Mouse (Mus musculus) intestine, embryonic 15.5 days (tissue): ENCODE measurements around the gene Lrriq4. TPM values are rescaled to one million over a fixed set of nuclear protein-coding genes. Genes with fewer than 3 reads are reported as not detected.

Experiments used
- ATAC-seq: fragments of 200-750 bp; cut with Nextera tagmentation; 2 replicates; pipeline ENCODE4 v1.8.0; 2017; ENCODE audit warnings: moderate TSS enrichment, moderate library complexity
- H3K27ac ChIP-seq: fragments of 300-500 bp; sonication (generic); 2 replicates; pipeline ENCODE4 v1.5.1; 2015; ENCODE audit warnings: mild to moderate bottlenecking, inconsistent platforms
- H3K27me3 ChIP-seq: fragments of 300-500 bp; sonication (generic); replicated peaks from 2 replicates; pipeline ENCODE4 v1.6.1; 2015; ENCODE audit warnings: inconsistent platforms
- H3K36me3 ChIP-seq: fragments of 300-500 bp; sonication (generic); 2 replicates; pipeline ENCODE4 v1.6.1; 2015; ENCODE audit warnings: inconsistent platforms
- H3K4me1 ChIP-seq: fragments of 300-500 bp; sonication (generic); replicated peaks from 2 replicates; pipeline ENCODE4 v1.6.1; 2015; ENCODE audit warnings: inconsistent platforms
- H3K4me2 ChIP-seq: fragments of 300-500 bp; sonication (generic); replicated peaks from 2 replicates; pipeline ENCODE4 v1.6.1; 2015; ENCODE audit warnings: mild to moderate bottlenecking, inconsistent platforms
- H3K4me3 ChIP-seq: fragments of 300-500 bp; sonication (generic); replicated peaks from 2 replicates; pipeline ENCODE4 v1.5.1; 2015; ENCODE audit warnings: inconsistent platforms
- H3K9ac ChIP-seq: fragments of 300-500 bp; sonication (generic); 2 replicates; pipeline ENCODE4 v1.6.1; 2015; ENCODE audit warnings: inconsistent platforms
- H3K9me3 ChIP-seq: fragments of 300-500 bp; sonication (generic); 2 replicates; pipeline ENCODE4 v1.6.1; 2016; ENCODE audit warnings: inconsistent platforms
- WGBS: fragments of 180-500 bp; shearing (Covaris S2); methylation state at CpG from one replicate; pipeline ENCODE4 v1.1.7; 2015; 5-methylcytosine and 5-hydroxymethylcytosine counted together
- polyA plus RNA-seq: library from polyadenylated mRNA; unstranded; fragments of >200 nt; fragmentation: Nextera tagmentation; extraction: Ambion mirVana; gene quantifications from 2 replicates; pipeline ENCODE4 v1.2.1, GENCODE M21; 2015

Gene Lrriq4
- not detected in 2 replicates for polyA plus RNA-seq

DNA sequence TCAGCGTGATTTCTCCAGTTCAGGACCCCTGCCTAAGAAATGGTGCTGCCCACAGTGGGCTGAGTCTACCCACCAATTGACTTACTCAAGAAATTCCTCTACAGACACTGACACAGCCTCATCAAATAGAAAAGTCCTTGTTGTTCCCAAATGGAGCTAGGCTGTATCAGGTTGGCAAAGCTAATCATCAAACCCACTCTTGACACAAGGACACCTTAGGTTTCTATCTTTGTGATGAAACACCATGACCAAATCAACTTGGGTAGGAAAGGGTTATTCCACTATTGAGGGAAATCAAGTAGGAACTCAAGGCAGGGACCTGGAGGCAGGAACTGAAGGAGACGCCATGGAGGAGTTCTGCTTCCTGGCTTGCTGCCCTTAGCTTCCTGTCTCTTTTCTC, at the start of gene Lrriq4:
Gene Lrriq4, plus strand, starts transcription at position 301 of the 400 bp plus-strand sequence.
- Histone ChIP-seq H3K27ac (no peak within 1 kb of the TSS), H3K4me1 (0 out of 2 replicates have a peak, but pooled peaks cover 10% of the 10 kb centered on the region), H3K27me3 (peaks cover 8% of the 10 kb centered on the region; the same call in 1 of the 2 replicates), H3K4me3 (no peak within 1 kb of the TSS), H3K4me2 (no peak within 1 kb of the TSS), H3K9me3 (no peaks in the 10 kb centered on the region), H3K9ac (no peak within 1 kb of the TSS), H3K36me3 (no peaks in the 10 kb centered on the region)
- no peak for ATAC-seq
- 72% methylated on average over 2 of the region's 2 CpGs for WGBS

DNA sequence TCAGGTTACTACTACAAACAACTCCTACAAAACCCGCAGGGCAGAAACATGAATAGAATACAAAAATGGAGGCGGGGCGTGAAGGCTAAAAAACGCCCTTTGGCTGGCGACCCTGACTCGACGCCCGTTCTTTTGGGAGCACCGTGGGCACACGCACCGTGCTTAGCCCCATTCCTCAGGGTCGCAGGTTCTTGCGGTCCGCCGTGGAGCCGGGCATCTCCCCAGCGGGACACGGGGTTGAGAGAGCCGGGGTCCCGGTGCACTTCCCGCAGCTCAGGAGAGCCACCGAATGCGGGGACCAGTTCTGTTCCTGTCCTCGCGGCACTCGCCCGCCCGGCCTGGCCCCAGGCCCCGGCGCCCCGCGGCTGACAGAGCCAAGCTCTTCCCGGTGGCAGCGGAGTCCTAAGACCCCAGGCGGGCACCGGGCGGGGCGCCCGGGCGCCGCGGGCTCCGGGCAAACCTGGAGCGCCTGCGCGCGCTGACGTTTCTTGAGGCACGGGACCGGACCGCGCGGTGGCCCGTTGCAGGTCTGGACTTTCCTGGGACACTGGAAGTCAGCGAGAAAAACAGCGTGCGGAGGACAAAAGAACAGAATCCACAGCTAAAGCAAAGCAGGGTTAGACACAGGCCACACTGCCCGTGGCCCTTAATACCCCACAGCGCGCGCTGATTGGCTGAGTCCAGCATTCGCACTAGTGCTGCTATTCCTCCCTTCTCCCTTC, 49.0 kb upstream of the Lrriq4 start:
- peak; percentile 50 for ATAC-seq
- H3K27ac ChIP-seq, result no peak overlapping the region
- no peaks in the 10 kb centered on the region for H3K27me3 ChIP-seq
- peaks cover 5% of the 10 kb centered on the region; the same call in 1 of the 2 replicates for H3K4me1 ChIP-seq
- no peaks in the 10 kb centered on the region for H3K9me3 ChIP-seq
- peak overlapping the region; percentile 84 for H3K4me3 ChIP-seq
- WGBS, result under 1% methylated on average over 62 of the region's 62 CpGs
- no peaks in the 10 kb centered on the region for H3K36me3 ChIP-seq
- H3K9ac ChIP-seq, result peak overlapping the region; percentile 86
- H3K4me2 ChIP-seq, result peak overlapping the region; percentile 87

DNA sequence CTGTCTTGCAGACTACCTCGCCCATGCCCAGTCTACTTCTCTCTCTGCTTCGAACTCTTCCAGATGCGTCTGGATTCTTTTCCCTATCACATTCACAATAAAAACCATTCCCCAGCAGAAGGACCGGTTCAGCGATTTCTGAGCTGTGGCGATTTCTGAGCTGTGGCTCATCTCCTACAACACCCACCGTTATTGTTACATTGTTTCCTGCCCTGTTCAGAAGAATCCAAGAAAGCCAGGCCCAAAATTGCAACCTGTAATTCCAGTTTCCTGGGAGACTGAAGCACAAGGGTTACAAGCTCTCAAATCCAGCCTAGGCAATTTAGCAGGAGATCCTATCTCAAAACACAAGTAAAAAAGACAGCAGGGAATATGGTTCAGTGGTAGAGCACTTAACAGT, 47.0 kb upstream of the Lrriq4 start:
- H3K4me2 ChIP-seq, result no peak overlapping the region
- H3K9me3 ChIP-seq, result no peaks in the 10 kb centered on the region
- no peak for ATAC-seq
- H3K9ac ChIP-seq, result no peak overlapping the region
- peaks cover 5% of the 10 kb centered on the region; the same call in 1 of the 2 replicates for H3K4me1 ChIP-seq
- H3K27me3 ChIP-seq, result no peaks in the 10 kb centered on the region
- no peak overlapping the region for H3K27ac ChIP-seq
- H3K4me3 ChIP-seq, result no peak overlapping the region
- no peaks in the 10 kb centered on the region for H3K36me3 ChIP-seq
- WGBS, result 76% methylated on average over 7 of the region's 7 CpGs

DNA sequence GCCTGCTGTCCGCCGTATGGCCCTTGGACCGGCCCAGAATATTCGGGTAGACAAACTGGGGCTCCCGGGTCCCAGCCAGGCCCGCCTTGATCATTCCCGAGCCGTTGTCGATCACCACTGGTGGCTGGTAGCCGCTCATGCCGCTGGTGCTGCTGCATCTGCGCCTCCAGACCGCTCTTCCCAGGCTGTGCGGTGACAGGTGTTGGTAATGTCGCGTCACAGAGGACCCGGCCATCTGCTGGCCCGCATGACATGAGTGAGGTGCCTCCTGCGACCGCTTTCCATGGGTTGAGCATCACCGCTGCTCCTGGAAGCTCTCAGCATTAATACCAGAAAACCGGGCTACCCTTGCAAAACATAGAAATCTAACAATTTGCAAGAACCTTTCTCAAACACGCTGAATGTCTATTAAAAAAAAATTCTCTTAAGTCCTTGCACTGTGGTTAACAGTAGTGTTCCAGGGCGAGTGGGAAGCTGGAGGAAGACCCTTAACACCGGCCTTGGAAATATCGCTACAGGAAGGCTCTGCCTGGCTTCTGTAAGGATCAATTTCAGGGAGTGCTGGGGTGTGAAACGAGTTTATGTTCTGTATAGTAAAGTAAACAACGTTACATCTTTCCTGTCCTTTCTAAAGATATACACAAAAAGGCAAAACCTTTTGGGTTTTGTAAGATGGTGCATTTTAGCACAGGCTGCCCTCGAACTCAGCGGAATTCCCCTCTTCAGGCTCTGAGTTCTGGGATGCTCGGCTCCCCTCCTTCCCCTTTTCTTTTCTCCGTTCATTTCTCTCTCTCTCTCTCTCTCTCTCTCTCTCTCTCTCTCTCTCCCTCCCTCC, 44.4 kb upstream of the Lrriq4 start, which contains the start of gene Actrt3:
Gene Actrt3, minus strand, starts transcription at position 229 of the 835 bp plus-strand sequence.
- 2% methylated on average over 32 of the region's 32 CpGs for WGBS
- Histone ChIP-seq H3K4me1 (peaks cover 9% of the 10 kb centered on the region), H3K27me3 (no peaks in the 10 kb centered on the region), H3K9ac (peak within 1 kb of the TSS; percentile 57), H3K36me3 (no peaks in the 10 kb centered on the region), H3K9me3 (no peaks in the 10 kb centered on the region), H3K27ac (peak within 1 kb of the TSS; percentile 51; the same call in 1 of the 2 replicates), H3K4me3 (peak within 1 kb of the TSS; percentile 53), H3K4me2 (peak within 1 kb of the TSS; percentile 79)
- ATAC-seq, result no peak

DNA sequence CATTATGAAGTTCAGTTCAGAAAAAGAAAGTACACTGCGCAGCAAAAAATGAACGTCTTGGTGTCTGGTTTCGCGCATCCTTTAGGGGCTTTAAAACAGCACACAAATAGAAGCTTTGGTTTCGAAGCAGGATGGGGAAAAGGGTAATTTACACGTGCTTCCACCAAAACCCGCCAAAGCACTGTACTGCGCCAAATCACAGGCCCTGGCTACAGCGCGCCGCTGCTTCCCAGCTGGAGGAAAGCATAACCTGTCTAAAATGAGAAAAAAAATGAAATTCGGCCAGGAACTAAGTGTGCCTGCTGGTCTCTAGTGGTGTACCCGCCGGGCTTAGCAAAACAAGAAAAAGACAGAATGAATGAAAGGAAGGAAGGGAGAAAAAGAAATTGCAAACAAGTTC, 43.6 kb upstream of the Lrriq4 start:
- peak overlapping the region; percentile 51; the same call in 1 of the 2 replicates for H3K27ac ChIP-seq
- H3K4me3 ChIP-seq, result peak overlapping the region; percentile 53
- H3K4me1 ChIP-seq, result peaks cover 9% of the 10 kb centered on the region
- H3K27me3 ChIP-seq, result no peaks in the 10 kb centered on the region
- no peaks in the 10 kb centered on the region for H3K9me3 ChIP-seq
- H3K9ac ChIP-seq, result peak overlapping the region; percentile 57
- ATAC-seq, result no peak; the same call in 1 of the 2 replicates
- H3K4me2 ChIP-seq, result peak overlapping the region; percentile 79
- under 1% methylated on average over 14 of the region's 14 CpGs for WGBS
- no peaks in the 10 kb centered on the region for H3K36me3 ChIP-seq

DNA sequence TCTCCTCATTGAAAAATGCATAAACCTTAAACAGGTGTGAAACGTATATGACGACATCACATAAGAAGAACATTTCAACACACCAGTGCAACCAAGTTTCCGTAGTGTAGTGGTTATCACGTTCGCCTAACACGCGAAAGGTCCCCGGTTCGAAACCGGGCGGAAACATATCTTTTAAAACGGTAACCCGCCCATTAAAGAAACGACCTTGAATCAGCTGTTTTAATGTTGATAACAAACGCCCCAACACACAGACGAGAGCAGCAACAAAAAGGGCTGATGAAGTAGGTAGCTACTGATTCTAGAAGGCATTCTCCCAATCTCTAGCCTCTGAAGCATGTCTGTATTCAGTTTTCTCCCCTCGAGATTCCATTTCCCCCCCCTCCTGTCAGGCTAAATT, 43.1 kb upstream of the Lrriq4 start:
- ATAC-seq, result peak; percentile 40
- WGBS, result under 1% methylated on average over 17 of the region's 17 CpGs
- no peak overlapping the region for H3K27ac ChIP-seq
- H3K4me1 ChIP-seq, result peaks cover 9% of the 10 kb centered on the region
- no peaks in the 10 kb centered on the region for H3K27me3 ChIP-seq
- peak overlapping the region; percentile 79 for H3K4me2 ChIP-seq
- H3K9ac ChIP-seq, result no peak overlapping the region
- H3K36me3 ChIP-seq, result no peaks in the 10 kb centered on the region
- H3K4me3 ChIP-seq, result peak overlapping the region; percentile 53
- no peaks in the 10 kb centered on the region for H3K9me3 ChIP-seq

DNA sequence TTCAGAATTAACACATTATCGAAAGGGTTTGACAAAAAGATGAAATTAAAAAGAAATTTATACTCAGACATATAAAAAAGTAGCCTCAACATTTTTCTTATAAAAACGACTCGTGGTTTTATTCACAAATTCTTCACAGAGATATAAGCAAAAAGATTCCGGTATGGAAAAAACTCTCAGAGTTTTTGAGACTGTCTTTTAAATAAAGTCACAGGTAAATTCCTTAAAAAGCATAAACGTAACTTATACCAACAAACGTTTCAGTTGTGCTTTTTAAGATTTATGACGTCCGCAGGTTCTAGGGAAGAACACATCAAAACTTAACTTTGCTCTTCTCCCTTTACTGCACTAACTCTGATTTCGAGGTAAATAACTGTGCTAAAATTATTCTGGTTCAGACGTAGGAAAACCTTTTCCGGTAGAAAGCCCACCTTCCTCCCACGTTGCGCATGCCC, 42.7 kb upstream of the Lrriq4 start:
- Histone ChIP-seq H3K9ac (peak overlapping the region; percentile 90; the same call in 1 of the 2 replicates), H3K4me2 (peak overlapping the region; percentile 79), H3K36me3 (no peaks in the 10 kb centered on the region), H3K4me1 (peaks cover 9% of the 10 kb centered on the region), H3K9me3 (no peaks in the 10 kb centered on the region), H3K4me3 (peak overlapping the region; percentile 83), H3K27ac (peak overlapping the region; percentile 93), H3K27me3 (no peaks in the 10 kb centered on the region)
- no peak for ATAC-seq
- WGBS, result under 1% methylated on average over 13 of the region's 13 CpGs

DNA sequence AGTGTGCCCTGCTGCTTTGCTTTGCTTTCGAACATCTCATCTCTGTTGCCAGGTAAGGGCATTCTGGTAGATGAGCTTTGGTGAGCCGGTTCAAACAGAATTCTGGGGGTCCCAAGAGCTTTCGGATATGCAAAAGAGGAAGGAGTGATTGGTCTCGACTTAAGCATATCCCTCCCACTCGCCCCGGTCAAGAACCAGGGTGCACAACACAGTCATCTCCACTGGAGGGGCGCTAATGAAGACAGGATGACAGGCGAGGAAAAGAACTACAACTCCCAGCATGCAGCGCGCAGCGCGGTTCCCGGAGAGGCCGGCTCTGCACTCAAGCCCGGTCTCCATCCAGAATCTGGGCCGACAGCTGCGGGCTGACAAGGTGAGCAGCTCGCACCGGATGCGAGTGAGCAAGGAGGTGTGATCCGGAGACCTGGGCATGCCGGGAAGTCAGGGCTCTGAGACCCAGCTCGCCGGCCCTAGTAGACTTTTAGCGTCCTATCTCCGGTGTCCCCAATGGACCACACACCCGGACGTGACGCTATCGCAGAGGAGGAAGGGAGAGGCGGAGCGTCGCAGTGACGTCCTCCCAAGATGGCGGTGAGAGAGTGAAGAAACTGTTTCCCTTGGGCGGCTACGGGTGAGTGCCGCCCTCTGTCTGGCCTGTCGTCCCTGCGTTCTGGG, 42.1 kb upstream of the Lrriq4 start, which contains the start of gene Mynn:
Gene Mynn, plus strand, starts transcription at position 1 of the 675 bp plus-strand sequence.
- peak within 1 kb of the TSS; percentile 93 for H3K27ac ChIP-seq
- WGBS, result under 1% methylated on average over 40 of the region's 40 CpGs
- ATAC-seq, result peak; percentile 95

DNA sequence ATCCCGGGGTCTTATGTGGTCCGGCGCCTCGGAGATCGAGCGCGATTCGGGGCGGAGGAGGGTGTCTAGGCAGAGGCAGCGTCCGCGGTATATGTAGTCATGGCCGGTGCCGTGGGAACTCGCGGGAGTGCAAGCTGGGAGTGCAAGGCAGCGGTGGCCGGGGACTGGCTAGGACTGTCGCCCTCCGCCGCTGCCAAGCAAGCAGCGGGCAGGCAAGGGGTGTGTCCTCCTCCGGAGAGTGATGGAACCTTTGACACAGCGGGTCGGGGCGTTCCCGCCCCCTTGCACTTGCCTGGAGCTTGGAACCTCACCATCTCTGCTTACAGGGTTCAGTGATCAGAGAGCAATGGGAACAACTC, 41.6 kb upstream of the Lrriq4 start:
- Histone ChIP-seq H3K4me2 (peak overlapping the region; percentile 65), H3K9ac (peak overlapping the region; percentile 90), H3K27ac (peak overlapping the region; percentile 93), H3K9me3 (no peaks in the 10 kb centered on the region), H3K4me1 (peaks cover 9% of the 10 kb centered on the region), H3K4me3 (peak overlapping the region; percentile 83), H3K36me3 (peaks cover 8% of the 10 kb centered on the region; the same call in 1 of the 2 replicates), H3K27me3 (no peaks in the 10 kb centered on the region)
- peak; percentile 71 for ATAC-seq
- under 1% methylated on average over 27 of the region's 27 CpGs for WGBS

More for the DNA sequence above, 42.1 kb upstream of the Lrriq4 start, which contains the start of gene Mynn:
- Histone ChIP-seq H3K4me1 (peaks cover 9% of the 10 kb centered on the region), H3K9me3 (no peaks in the 10 kb centered on the region), H3K27me3 (no peaks in the 10 kb centered on the region), H3K4me2 (peak within 1 kb of the TSS; percentile 79), H3K9ac (peak within 1 kb of the TSS; percentile 90), H3K4me3 (peak within 1 kb of the TSS; percentile 83), H3K36me3 (peaks cover 2% of the 10 kb centered on the region; the same call in 1 of the 2 replicates)

DNA sequence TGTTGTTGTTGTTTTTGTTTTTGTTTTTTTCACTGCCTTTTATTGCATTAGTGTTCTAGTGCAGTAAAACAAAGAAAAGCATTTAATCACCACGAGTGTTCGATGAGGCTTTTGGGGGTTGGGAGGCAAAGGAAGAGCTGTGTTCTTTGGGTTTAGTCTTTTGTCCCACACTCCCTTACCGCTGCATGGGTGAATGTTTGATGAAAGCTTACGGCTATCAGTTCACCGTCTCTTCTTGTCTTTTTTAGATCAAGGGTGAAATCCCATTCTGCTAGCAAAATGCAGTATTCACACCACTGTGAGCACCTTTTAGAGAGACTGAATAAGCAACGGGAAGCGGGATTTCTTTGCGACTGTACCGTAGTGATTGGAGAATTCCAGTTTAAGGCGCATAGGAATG, 41.1 kb upstream of the Lrriq4 start:
- Histone ChIP-seq H3K9me3 (no peaks in the 10 kb centered on the region), H3K9ac (peak overlapping the region; percentile 90), H3K27ac (no peak overlapping the region), H3K4me3 (peak overlapping the region; percentile 83), H3K4me1 (peaks cover 9% of the 10 kb centered on the region), H3K4me2 (peak overlapping the region; percentile 65), H3K27me3 (no peaks in the 10 kb centered on the region), H3K36me3 (peaks cover 10% of the 10 kb centered on the region; the same call in 1 of the 2 replicates)
- 34% methylated on average over 10 of the region's 10 CpGs for WGBS
- no peak for ATAC-seq

DNA sequence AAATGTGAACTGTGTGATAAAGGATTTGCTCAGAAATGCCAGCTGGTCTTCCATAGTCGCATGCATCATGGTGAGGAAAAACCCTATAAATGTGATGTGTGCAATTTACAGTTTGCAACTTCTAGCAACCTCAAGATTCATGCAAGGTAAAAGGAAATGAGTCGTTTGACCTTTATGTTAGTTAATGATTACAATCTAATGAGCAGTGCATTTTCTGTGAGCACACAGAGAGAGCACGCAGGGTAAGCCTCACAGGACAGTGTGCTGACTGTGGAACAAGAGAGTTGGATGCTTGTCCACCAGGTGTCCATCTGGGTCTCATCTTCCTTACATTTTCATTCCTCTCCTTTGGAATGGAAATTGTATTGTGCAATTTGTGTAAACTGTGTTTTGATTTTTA, 35.3 kb upstream of the Lrriq4 start:
- Histone ChIP-seq H3K27ac (no peak overlapping the region), H3K4me1 (no peaks in the 10 kb centered on the region), H3K9me3 (no peaks in the 10 kb centered on the region), H3K36me3 (peaks cover 32% of the 10 kb centered on the region), H3K4me3 (no peak overlapping the region), H3K4me2 (no peak overlapping the region), H3K9ac (no peak overlapping the region), H3K27me3 (no peaks in the 10 kb centered on the region)
- peak; percentile 73; the same call in 1 of the 2 replicates for ATAC-seq
- WGBS, result 63% methylated on average over 3 of the region's 3 CpGs
